Mouse (Mus musculus) heart, adult 2 months (tissue): ENCODE measurements at regions not wholly inside any gene's neighbourhood (a gene's known extent, or its start where the extent isn't known, plus 50 kb on each side); places are given as distances from the start of the nearest gene placed in this dataset.

Experiments
- CTCF ChIP-seq: fragments of 200-600 bp; IDR thresholded peaks from 2 replicates; pipeline ENCODE4 v1.8.1; 2022; ENCODE audit warnings: antibody characterized with exemption, mild to moderate bottlenecking, moderate library complexity
- POLR2A ChIP-seq: fragments of 200-500 bp; IDR thresholded peaks from 2 replicates; pipeline ENCODE4 v1.6.1; 2011; ENCODE audit warnings: mild to moderate bottlenecking, low read depth, low read length, control low read depth; ENCODE audit not compliant: insufficient read depth

DNA sequence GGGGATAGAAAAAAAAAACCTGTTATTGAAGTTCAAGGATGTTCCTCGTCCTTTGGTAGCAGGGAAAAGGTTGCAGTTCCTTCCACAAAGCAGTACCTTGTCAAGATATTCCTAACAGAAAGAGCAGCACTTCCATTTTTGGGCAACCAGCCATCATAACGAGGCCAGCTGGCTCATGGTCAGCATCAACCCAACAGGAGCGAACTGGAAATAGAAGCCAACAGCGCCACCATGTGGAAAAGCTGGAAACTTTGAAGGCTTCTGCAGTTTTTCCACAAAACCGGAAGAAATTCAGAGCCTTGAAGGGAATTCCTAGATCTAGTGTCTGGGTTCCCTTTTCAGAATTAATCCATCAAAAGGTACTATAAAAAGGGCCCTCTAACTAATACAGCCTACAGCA is 247.5 kb downstream of the 1700009N14Rik start:
- no peak for TF ChIP-seq POLR2A
- peak; percentile 73 for TF ChIP-seq CTCF
